Mouse (Mus musculus) CH12.LX (cell line): ENCODE measurements around the gene Olfr322. TPM values are rescaled to one million over a fixed set of nuclear protein-coding genes. Genes with fewer than 3 reads are reported as not detected.

Source experiments
- DNase-seq: peaks from one replicate; pipeline ENCODE4 v3.0.0-alpha.2; 2013; ENCODE audit errors: extremely low read depth
- H3K27ac ChIP-seq: 2 replicates; pipeline ENCODE4 v1.5.1; 2012; ENCODE audit warnings: low read depth, mild to moderate bottlenecking, control low read depth, moderate library complexity; ENCODE audit not compliant: insufficient read depth
- H3K27me3 ChIP-seq: replicated peaks from 2 replicates; pipeline ENCODE3; 2012; ENCODE audit warnings: inconsistent platforms
- H3K36me3 ChIP-seq, 2 experiments: replicated peaks in 1 of 2; 2 replicates each; pipeline versions ENCODE3 to v1.6.1; 2012; ENCODE audit warnings: inconsistent platforms in 1 of 2, low read length in 1 of 2, mild to moderate bottlenecking in 1 of 2, mixed read lengths in 1 of 2, moderate library complexity in 1 of 2; ENCODE audit not compliant: control insufficient read depth in 1 of 2, insufficient read depth in 1 of 2
- H3K4me1 ChIP-seq, 2 experiments: 2 replicates each; pipeline ENCODE4 v1.6.1; 2012; ENCODE audit warnings: inconsistent platforms in 1 of 2, moderate library complexity in 1 of 2; ENCODE audit not compliant: insufficient read depth in 2 of 2, control insufficient read depth in 1 of 2
- H3K4me2 ChIP-seq: 2 replicates; pipeline ENCODE4 v1.6.1; 2012; ENCODE audit warnings: low read depth, mild to moderate bottlenecking, control low read depth; ENCODE audit not compliant: poor library complexity, insufficient read depth, severe bottlenecking
- H3K4me3 ChIP-seq, 3 experiments: fragments of 150-350 bp in 1 of 3; sonication (generic) in 1 of 3; replicated peaks in 1 of 3; 2 replicates each; pipeline versions ENCODE3 to v1.5.1; 2011 to 2012; ENCODE audit warnings: low read depth in 2 of 3, low read length in 2 of 3, mild to moderate bottlenecking in 2 of 3, moderate library complexity in 2 of 3, control low read depth in 1 of 3, improper control_type of control experiment in 1 of 3, inconsistent platforms in 1 of 3, mixed read lengths in 1 of 3; ENCODE audit not compliant: poor library complexity in 1 of 3
- H3K79me2 ChIP-seq: replicated peaks from 2 replicates; pipeline ENCODE4 v1.6.1; 2012; ENCODE audit warnings: mild to moderate bottlenecking, moderate library complexity; ENCODE audit not compliant: control insufficient read depth, poor library complexity, insufficient read depth, severe bottlenecking; ENCODE audit errors: extremely low read depth
- H3K9ac ChIP-seq: 2 replicates; pipeline ENCODE4 v1.6.1; 2012; ENCODE audit warnings: low read depth, mild to moderate bottlenecking, control low read depth, moderate library complexity; ENCODE audit not compliant: insufficient read depth
- H3K9me3 ChIP-seq: replicated peaks from 2 replicates; pipeline ENCODE3; 2012; ENCODE audit warnings: low read length, inconsistent platforms, mixed read lengths
- E2F4 ChIP-seq: IDR thresholded peaks from 2 replicates; pipeline ENCODE4 v1.6.1; 2011; ENCODE audit warnings: low read depth, low read length, improper control_type of control experiment; ENCODE audit not compliant: insufficient replicate concordance
- ELF1 ChIP-seq: IDR thresholded peaks from 2 replicates; pipeline ENCODE4 v1.6.1; 2014; ENCODE audit warnings: low read depth, mild to moderate bottlenecking, inconsistent platforms, low read length, improper control_type of control experiment
- EP300 ChIP-seq: IDR thresholded peaks from 2 replicates; pipeline ENCODE4 v1.6.1; 2011; ENCODE audit warnings: low read length, improper control_type of control experiment
- IRF4 ChIP-seq: IDR thresholded peaks from 2 replicates; pipeline ENCODE4 v1.6.1; 2014; ENCODE audit warnings: low read depth, mild to moderate bottlenecking, inconsistent platforms, low read length, improper control_type of control experiment
- JUN ChIP-seq: IDR thresholded peaks from 2 replicates; pipeline ENCODE4 v1.6.1; 2011; ENCODE audit warnings: low read depth, mild to moderate bottlenecking, low read length, improper control_type of control experiment, moderate library complexity; ENCODE audit not compliant: insufficient read depth
- MAZ ChIP-seq: IDR thresholded peaks from 2 replicates; pipeline ENCODE4 v1.6.1; 2012; ENCODE audit warnings: low read depth, mild to moderate bottlenecking, inconsistent platforms, low read length, improper control_type of control experiment, moderate library complexity
- MEF2A ChIP-seq: IDR thresholded peaks from 2 replicates; pipeline ENCODE4 v1.6.1; 2014; ENCODE audit warnings: low read depth, mild to moderate bottlenecking, inconsistent platforms, low read length, improper control_type of control experiment, borderline replicate concordance
- MYC ChIP-seq: IDR thresholded peaks from 2 replicates; pipeline ENCODE4 v1.6.1; 2011; ENCODE audit warnings: low read depth, mild to moderate bottlenecking, improper control_type of control experiment, low read length
- NELFE ChIP-seq: IDR thresholded peaks from 2 replicates; pipeline ENCODE4 v1.6.1; 2011; ENCODE audit warnings: low read depth, low read length, improper control_type of control experiment
- NRF1 ChIP-seq: IDR thresholded peaks from 2 replicates; pipeline ENCODE4 v1.6.1; 2014; ENCODE audit warnings: low read depth, mild to moderate bottlenecking, inconsistent platforms, low read length, improper control_type of control experiment, moderate library complexity
- POLR2A ChIP-seq: IDR thresholded peaks from 2 replicates; pipeline ENCODE4 v1.6.1; 2011; ENCODE audit warnings: low read depth, mild to moderate bottlenecking, improper control_type of control experiment, low read length
- POLR2AphosphoS2 ChIP-seq: IDR thresholded peaks from 2 replicates; pipeline ENCODE4 v1.6.1; 2011; ENCODE audit warnings: low read depth, low read length, improper control_type of control experiment
- RAD21 ChIP-seq: IDR thresholded peaks from 2 replicates; pipeline ENCODE4 v1.6.1; 2011; ENCODE audit warnings: low read depth, mild to moderate bottlenecking, low read length, improper control_type of control experiment, moderate library complexity
- RCOR1 ChIP-seq: conservative IDR thresholded peaks from 2 replicates; pipeline ENCODE4 v1.6.1; 2012; ENCODE audit warnings: low read depth, mild to moderate bottlenecking, inconsistent platforms, low read length, improper control_type of control experiment
- SIN3A ChIP-seq: IDR thresholded peaks from 2 replicates; pipeline ENCODE4 v1.6.1; 2012; ENCODE audit warnings: low read length, improper control_type of control experiment, inconsistent platforms
- SMC3 ChIP-seq: IDR thresholded peaks from 2 replicates; pipeline ENCODE4 v1.6.1; 2011; ENCODE audit warnings: low read depth, low read length, improper control_type of control experiment
- TBP ChIP-seq: conservative IDR thresholded peaks from 2 replicates; pipeline ENCODE4 v1.6.1; 2011; ENCODE audit warnings: low read depth, low read length, improper control_type of control experiment
- TCF12 ChIP-seq: IDR thresholded peaks from 2 replicates; pipeline ENCODE4 v1.6.1; 2014; ENCODE audit warnings: low read depth, mild to moderate bottlenecking, inconsistent platforms, low read length, improper control_type of control experiment
- UBTF ChIP-seq: IDR thresholded peaks from 2 replicates; pipeline ENCODE4 v1.6.1; 2012; ENCODE audit warnings: low read depth, mild to moderate bottlenecking, inconsistent platforms, low read length, improper control_type of control experiment, moderate library complexity
- USF1 ChIP-seq: IDR thresholded peaks from 2 replicates; pipeline ENCODE4 v1.6.1; 2014; ENCODE audit warnings: low read depth, mild to moderate bottlenecking, inconsistent platforms, low read length, improper control_type of control experiment
- USF2 ChIP-seq: conservative IDR thresholded peaks from 2 replicates; pipeline ENCODE4 v1.6.1; 2011; ENCODE audit warnings: low read depth, low read length, improper control_type of control experiment
- ZC3H11A ChIP-seq: IDR thresholded peaks from 2 replicates; pipeline ENCODE4 v1.6.1; 2012; ENCODE audit warnings: low read depth, mild to moderate bottlenecking, inconsistent platforms, low read length, improper control_type of control experiment
- dilution Hi-C: fragments of 300-500 bp; cut with MboI; formaldehyde crosslinking; loops from 2 replicates; pipeline ENCODE4 v1.14.3; 2020; ENCODE audit warnings: low sequenced_read_pairs; ENCODE audit not compliant: extremely low pct_unique_long_range_greater_than_20kb, extremely low pct_ligation_motif_present
- in situ Hi-C: fragments of 300-500 bp; cut with MboI; formaldehyde crosslinking; loops from 3 replicates; pipeline ENCODE4 v1.14.3; 2019; ENCODE audit warnings: low sequenced_read_pairs, low pct_ligation_motif_present, low pct_unique_long_range_greater_than_20kb, mixed read lengths
- polyA plus RNA-seq: library from polyadenylated mRNA; unstranded; fragments of >175 nt; gene quantifications from 2 replicates; pipeline ENCODE4 v1.2.1, GENCODE M21; 2012; ENCODE audit warnings: low read depth; ENCODE audit not compliant: insufficient read length
- total RNA-seq, 2 experiments: library from RNA; depleted of rRNA; stranded (reverse); fragments of 300-350 nt in 1 of 2; fragments of >200 nt in 1 of 2; gene quantifications; 2 replicates each; pipeline ENCODE4 v1.2.3; 2012 to 2014

The Olfr322 gene
- total and polyA plus RNA-seq, 3 experiments, result not detected

- Histone ChIP-seq H3K27ac (no peak overlapping the region), H3K36me3 (no peaks in the 10 kb centered on the region), H3K4me2 (no peak overlapping the region; the same call in 1 of the 2 replicates), H3K9me3 (no peaks in the 10 kb centered on the region), H3K4me1 (no peaks in the 10 kb centered on the region), H3K27me3 (peaks cover 98% of the 10 kb centered on the region), H3K9ac (no peak overlapping the region), H3K79me2 (no peaks in the 10 kb centered on the region), H3K4me3 (no peak overlapping the region)
- no peak for DNase-seq
- TF ChIP-seq SIN3A, result no peak
- TF ChIP-seq EP300, result no peak
- no peak for TF ChIP-seq ELF1
- no peak for TF ChIP-seq MYC
- no peak for TF ChIP-seq TBP
- TF ChIP-seq RCOR1, result no peak
- no peak for TF ChIP-seq TCF12
- no peak for TF ChIP-seq POLR2A
- no peak for TF ChIP-seq RAD21
- no peak for TF ChIP-seq POLR2AphosphoS2
- no peak for TF ChIP-seq JUN
- in situ Hi-C loops, result no loop called here
- dilution Hi-C loops, result no loop called here
Observed at GRCm38 (mm10) chr11:58618793-58619192, 39.8 kb upstream of the Olfr322 start.

DNA sequence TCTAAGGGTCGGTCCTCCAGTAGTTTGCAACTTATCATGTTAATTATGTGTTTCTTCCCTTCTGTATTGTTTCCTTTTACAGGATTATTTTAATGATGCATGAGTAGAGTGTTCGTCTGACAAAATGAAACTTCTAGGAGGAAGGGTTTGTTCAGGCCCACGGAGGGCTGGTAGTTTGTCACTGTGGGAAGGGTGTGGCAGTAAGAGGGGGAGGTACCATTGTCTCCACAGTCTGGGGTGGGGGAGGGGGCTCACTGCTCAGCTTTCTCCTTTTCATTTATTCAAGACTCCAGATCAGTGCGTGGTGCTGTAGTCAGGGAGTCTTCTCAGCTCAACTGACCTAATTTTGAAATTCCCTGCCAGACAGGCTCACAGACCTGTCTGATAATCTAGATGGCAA, 32.4 kb upstream of the Olfr322 start:
- Histone ChIP-seq H3K9me3 (no peaks in the 10 kb centered on the region), H3K4me1 (no peaks in the 10 kb centered on the region), H3K9ac (no peak overlapping the region), H3K27ac (no peak overlapping the region), H3K4me2 (no peak overlapping the region), H3K36me3 (no peaks in the 10 kb centered on the region), H3K4me3 (no peak overlapping the region), H3K27me3 (peaks cover 94% of the 10 kb centered on the region), H3K79me2 (no peaks in the 10 kb centered on the region)
- dilution Hi-C loops (no loop called here), in situ Hi-C loops (loop anchor here (25.0 kb wide), 1 partner anchor 689 kb away; no protein-coding TSS in a partner anchor)
- DNase-seq, result no peak
- no peak for TF ChIP-seq TBP
- TF ChIP-seq USF1, result no peak

- no peaks in the 10 kb centered on the region for H3K79me2 ChIP-seq
- DNase-seq, result no peak
- H3K9me3 ChIP-seq, result no peaks in the 10 kb centered on the region
- H3K36me3 ChIP-seq, result no peaks in the 10 kb centered on the region
- H3K4me3 ChIP-seq, result no peak within 1 kb of the TSS
- TF ChIP-seq ZC3H11A (no peak), IRF4 (no peak), JUN (no peak), USF2 (no peak), ELF1 (no peak), MEF2A (no peak), NELFE (no peak), TCF12 (no peak), SMC3 (no peak), UBTF (no peak), E2F4 (no peak), MYC (no peak), USF1 (no peak), NRF1 (no peak), MAZ (no peak)
- in situ Hi-C loops, result loop anchor here (25.0 kb wide), 1 partner anchor 693 kb away; no protein-coding TSS in a partner anchor
- H3K27me3 ChIP-seq, result peaks cover 90% of the 10 kb centered on the region
- no peak within 1 kb of the TSS for H3K4me2 ChIP-seq
- H3K27ac ChIP-seq, result no peak within 1 kb of the TSS
- H3K9ac ChIP-seq, result no peak within 1 kb of the TSS
- H3K4me1 ChIP-seq, result no peaks in the 10 kb centered on the region
- dilution Hi-C loops, result no loop called here
Observed at GRCm38 (mm10) chr11:58630401-58630800, 28.2 kb upstream of the Olfr322 start, which contains the start of gene Olfr323. Gene Olfr323 (minus strand): TSS chr11:58630501.
